Mouse (Mus musculus) E14TG2a.4 (cell line): Measurements from ENCODE around the gene Dpp10.

Source experiments
- H3K27me3 ChIP-seq: 2 replicates; pipeline ENCODE4 v1.6.1; 2014; ENCODE audit warnings: low read length, control low read depth; ENCODE audit not compliant: insufficient read depth
- H3K36me3 ChIP-seq: 2 replicates; pipeline ENCODE4 v1.6.1; 2014; ENCODE audit warnings: low read length, control low read depth; ENCODE audit not compliant: insufficient read depth
- H3K4me1 ChIP-seq: replicated peaks from 2 replicates; pipeline ENCODE4 v1.6.1; 2014; ENCODE audit warnings: low read depth, low read length, control low read depth
- H3K4me3 ChIP-seq: replicated peaks from 2 replicates; pipeline ENCODE4 v1.5.1; 2014; ENCODE audit warnings: mild to moderate bottlenecking, low read length
- H3K9me3 ChIP-seq: 2 replicates; pipeline ENCODE4 v1.6.1; 2014; ENCODE audit warnings: low read length, control low read depth
- CTCF ChIP-seq: conservative IDR thresholded peaks from 2 replicates; pipeline ENCODE4 v1.5.1; 2014; ENCODE audit warnings: low read length
- NANOG ChIP-seq: IDR thresholded peaks from 2 replicates; pipeline ENCODE4 v1.6.1; 2014; ENCODE audit warnings: borderline replicate concordance, low read length, mixed read lengths
- POU5F1 ChIP-seq: IDR thresholded peaks from 2 replicates; pipeline ENCODE4 v1.6.1; 2014; ENCODE audit warnings: low read length, borderline replicate concordance

Gene Dpp10

DNA sequence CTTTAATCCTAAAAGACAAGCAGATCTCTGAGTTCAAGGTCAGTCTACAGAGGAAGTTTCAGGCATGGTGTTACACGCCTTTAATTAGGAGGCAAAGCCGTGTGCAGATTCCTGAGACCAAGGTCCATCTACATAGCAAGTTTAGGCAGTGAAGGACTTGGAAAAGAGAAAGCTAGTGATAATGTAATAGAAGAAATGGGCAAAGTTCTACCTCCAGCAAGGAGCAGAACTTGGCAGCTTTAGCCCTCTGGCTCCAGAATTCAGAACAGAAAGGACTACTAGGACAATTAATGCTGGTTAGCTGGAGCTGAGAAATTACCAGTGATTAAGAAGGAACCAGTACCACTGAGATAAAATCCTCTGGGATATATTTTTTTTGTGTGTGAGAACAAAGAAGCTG, 728.5 kb downstream of the Dpp10 start:
- Histone ChIP-seq H3K4me3 (no peak overlapping the region), H3K4me1 (no peaks in the 10 kb centered on the region), H3K27me3 (no peaks in the 10 kb centered on the region), H3K9me3 (no peaks in the 10 kb centered on the region), H3K36me3 (no peaks in the 10 kb centered on the region)
- TF ChIP-seq POU5F1 (no peak), CTCF (no peak), NANOG (no peak)
